Mouse (Mus musculus) neural tube, embryonic 13.5 days (tissue): Measurements from ENCODE around the gene Muc2. TPM values are rescaled to one million over a fixed set of nuclear protein-coding genes. Genes with fewer than 3 reads are reported as not detected.
"Not testable (repeated sequence)": the region's sequence is repeated elsewhere in the genome, so short reads cannot be mapped to it uniquely, and the experiment has no call there.

Experiments used
- ATAC-seq: fragments of 200-750 bp; cut with Nextera tagmentation; 2 replicates; pipeline ENCODE4 v1.8.0; 2017; ENCODE audit warnings: low read depth, mild to moderate bottlenecking, moderate TSS enrichment, moderate library complexity
- H3K27ac ChIP-seq: fragments of 300-500 bp; sonication (generic); replicated peaks from 2 replicates; pipeline ENCODE4 v1.5.1; 2015; ENCODE audit warnings: moderate library complexity, mild to moderate bottlenecking, inconsistent platforms
- H3K27me3 ChIP-seq: fragments of 300-500 bp; sonication (generic); 2 replicates; pipeline ENCODE4 v1.6.1; 2015; ENCODE audit warnings: mild to moderate bottlenecking, inconsistent platforms
- H3K36me3 ChIP-seq: fragments of 300-500 bp; sonication (generic); 2 replicates; pipeline ENCODE4 v1.6.1; 2015; ENCODE audit warnings: mild to moderate bottlenecking, inconsistent platforms
- H3K4me1 ChIP-seq: fragments of 300-500 bp; sonication (generic); replicated peaks from 2 replicates; pipeline ENCODE4 v1.6.1; 2015; ENCODE audit warnings: inconsistent platforms
- H3K4me2 ChIP-seq: fragments of 300-500 bp; sonication (generic); 2 replicates; pipeline ENCODE4 v1.6.1; 2015; ENCODE audit warnings: inconsistent platforms, mild to moderate bottlenecking, moderate library complexity
- H3K4me3 ChIP-seq: fragments of 300-500 bp; sonication (generic); 2 replicates; pipeline ENCODE4 v1.5.1; 2015; ENCODE audit warnings: mild to moderate bottlenecking, inconsistent platforms
- H3K9ac ChIP-seq: fragments of 300-500 bp; sonication (generic); 2 replicates; pipeline ENCODE4 v1.6.1; 2015; ENCODE audit warnings: moderate library complexity, mild to moderate bottlenecking, inconsistent platforms
- H3K9me3 ChIP-seq: fragments of 300-500 bp; sonication (generic); 2 replicates; pipeline ENCODE4 v1.6.1; 2016; ENCODE audit warnings: inconsistent platforms
- WGBS: fragments of 180-500 bp; shearing (Covaris S2); methylation state at CpG from one replicate; pipeline ENCODE4 v1.1.7; 2015; 5-methylcytosine and 5-hydroxymethylcytosine counted together
- polyA plus RNA-seq: library from polyadenylated mRNA; unstranded; fragments of >200 nt; fragmentation: Nextera tagmentation; extraction: Ambion mirVana; gene quantifications from 2 replicates; pipeline ENCODE4 v1.2.1, GENCODE M21; 2015

The Muc2 gene
- 0.37 and 0.81 TPM in 2 replicates for polyA plus RNA-seq

- no peaks in the 10 kb centered on the region for H3K4me1 ChIP-seq
- no peak for ATAC-seq
- no peak within 1 kb of the TSS for H3K4me2 ChIP-seq
- WGBS = 91% methylated on average over 8 of the region's 8 CpGs
- no peaks in the 10 kb centered on the region for H3K27me3 ChIP-seq
- no peak within 1 kb of the TSS for H3K9ac ChIP-seq
- no peak within 1 kb of the TSS for H3K27ac ChIP-seq
- H3K36me3 ChIP-seq = no peaks in the 10 kb centered on the region
- H3K4me3 ChIP-seq = no peak within 1 kb of the TSS
- no peaks in the 10 kb centered on the region for H3K9me3 ChIP-seq
Observed at GRCm38 (mm10) chr7:141690040-141690439, at the start of gene Muc2. Muc2 (plus strand) TSS chr7:141690340.

- Histone ChIP-seq H3K36me3 (no peaks in the 10 kb centered on the region), H3K4me3 (no peak overlapping the region), H3K9me3 (no peaks in the 10 kb centered on the region), H3K27me3 (no peaks in the 10 kb centered on the region), H3K9ac (no peak overlapping the region), H3K4me1 (no peaks in the 10 kb centered on the region), H3K4me2 (no peak overlapping the region), H3K27ac (no peak overlapping the region)
- no peak for ATAC-seq
- 91% methylated on average over 1 of the region's 1 CpGs for WGBS
Observed at GRCm38 (mm10) chr7:141642375-141642774, 47.8 kb upstream of the Muc2 start.

GRCm38 (mm10) chr7:141643160-141643559 lies 47.0 kb upstream of the Muc2 start:
- no peak overlapping the region for H3K4me3 ChIP-seq
- no peak overlapping the region for H3K9ac ChIP-seq
- no peaks in the 10 kb centered on the region for H3K27me3 ChIP-seq
- no peaks in the 10 kb centered on the region for H3K36me3 ChIP-seq
- no peak overlapping the region for H3K27ac ChIP-seq
- H3K4me1 ChIP-seq = no peaks in the 10 kb centered on the region
- H3K9me3 ChIP-seq = no peaks in the 10 kb centered on the region
- ATAC-seq = no peak
- 42% methylated on average over 3 of the region's 3 CpGs for WGBS
- no peak overlapping the region for H3K4me2 ChIP-seq

DNA sequence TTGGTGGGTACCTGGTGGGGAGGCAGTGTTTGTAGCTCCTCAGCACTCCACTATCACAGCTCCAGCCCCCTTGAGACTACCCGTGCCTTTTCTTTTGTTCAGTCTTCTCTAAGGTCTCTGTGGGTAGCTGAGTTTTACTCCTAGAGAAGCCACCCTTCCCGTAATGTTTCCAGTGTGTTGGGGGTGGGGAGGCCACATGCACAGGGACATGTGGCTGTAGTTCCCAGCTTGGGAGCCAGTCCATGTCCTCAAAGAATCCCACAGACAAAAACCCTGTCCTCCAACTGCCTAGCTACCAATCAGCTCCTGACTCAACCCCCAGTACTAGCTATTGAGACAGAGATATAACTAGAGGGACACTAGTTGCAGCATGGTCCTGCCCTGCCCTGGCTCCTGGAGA lies 43.1 kb upstream of the Muc2 start:
- no peak overlapping the region for H3K9ac ChIP-seq
- H3K36me3 ChIP-seq = no peaks in the 10 kb centered on the region
- no peak overlapping the region for H3K27ac ChIP-seq
- no peaks in the 10 kb centered on the region for H3K4me1 ChIP-seq
- 58% methylated on average over 2 of the region's 2 CpGs for WGBS
- no peak overlapping the region for H3K4me3 ChIP-seq
- no peaks in the 10 kb centered on the region for H3K27me3 ChIP-seq
- H3K9me3 ChIP-seq = no peaks in the 10 kb centered on the region
- H3K4me2 ChIP-seq = no peak overlapping the region
- no peak for ATAC-seq

GRCm38 (mm10) chr7:141647815-141648214 lies 42.3 kb upstream of the Muc2 start:
- ATAC-seq = no peak
- H3K9me3 ChIP-seq = no peaks in the 10 kb centered on the region
- no peaks in the 10 kb centered on the region for H3K36me3 ChIP-seq
- no peaks in the 10 kb centered on the region for H3K4me1 ChIP-seq
- 84% methylated on average over 11 of the region's 11 CpGs for WGBS
- no peak overlapping the region for H3K4me2 ChIP-seq
- H3K4me3 ChIP-seq = no peak overlapping the region
- no peaks in the 10 kb centered on the region for H3K27me3 ChIP-seq
- no peak overlapping the region for H3K9ac ChIP-seq
- no peak overlapping the region for H3K27ac ChIP-seq

DNA sequence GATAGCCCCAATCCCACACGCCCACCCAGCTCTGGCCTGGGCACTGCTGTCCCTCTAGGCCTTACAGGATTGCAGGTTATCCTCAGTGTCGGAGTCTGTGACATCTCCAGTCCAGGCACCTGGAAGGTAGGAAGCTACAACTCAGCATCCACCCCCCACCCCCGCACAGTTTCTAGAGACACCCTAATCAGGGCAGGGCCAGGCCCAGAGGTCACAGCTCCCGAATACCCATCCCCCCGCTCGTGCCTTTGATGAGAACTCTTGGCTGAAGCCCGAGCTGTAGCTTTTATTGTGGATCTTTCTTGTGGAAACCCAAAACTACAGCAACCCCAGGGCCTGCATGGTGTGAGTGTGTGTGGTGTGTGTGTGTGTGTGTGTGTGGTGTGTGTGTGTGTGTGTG lies 37.9 kb upstream of the Muc2 start:
- Histone ChIP-seq H3K4me1 (no peaks in the 10 kb centered on the region), H3K4me3 (no peak overlapping the region), H3K36me3 (no peaks in the 10 kb centered on the region), H3K4me2 (no peak overlapping the region), H3K9me3 (no peaks in the 10 kb centered on the region), H3K9ac (no peak overlapping the region), H3K27me3 (no peaks in the 10 kb centered on the region), H3K27ac (no peak overlapping the region)
- WGBS = 51% methylated on average over 7 of the region's 7 CpGs
- no peak for ATAC-seq

GRCm38 (mm10) chr7:141660346-141660745 lies 29.8 kb upstream of the Muc2 start:
- WGBS = 75% methylated on average over 1 of the region's 1 CpGs
- no peaks in the 10 kb centered on the region for H3K9me3 ChIP-seq
- H3K27me3 ChIP-seq = no peaks in the 10 kb centered on the region
- no peak overlapping the region for H3K4me2 ChIP-seq
- no peak overlapping the region for H3K27ac ChIP-seq
- no peaks in the 10 kb centered on the region for H3K4me1 ChIP-seq
- no peak for ATAC-seq
- H3K36me3 ChIP-seq = no peaks in the 10 kb centered on the region
- H3K9ac ChIP-seq = no peak overlapping the region
- no peak overlapping the region for H3K4me3 ChIP-seq

- Histone ChIP-seq H3K27ac (no peak overlapping the region), H3K4me3 (no peak overlapping the region), H3K4me1 (no peaks in the 10 kb centered on the region), H3K9me3 (no peaks in the 10 kb centered on the region), H3K4me2 (no peak overlapping the region), H3K27me3 (no peaks in the 10 kb centered on the region), H3K36me3 (no peaks in the 10 kb centered on the region), H3K9ac (no peak overlapping the region)
- 78% methylated on average over 3 of the region's 3 CpGs for WGBS
- no peak for ATAC-seq
Observed at GRCm38 (mm10) chr7:141661481-141661880, 28.7 kb upstream of the Muc2 start.

DNA sequence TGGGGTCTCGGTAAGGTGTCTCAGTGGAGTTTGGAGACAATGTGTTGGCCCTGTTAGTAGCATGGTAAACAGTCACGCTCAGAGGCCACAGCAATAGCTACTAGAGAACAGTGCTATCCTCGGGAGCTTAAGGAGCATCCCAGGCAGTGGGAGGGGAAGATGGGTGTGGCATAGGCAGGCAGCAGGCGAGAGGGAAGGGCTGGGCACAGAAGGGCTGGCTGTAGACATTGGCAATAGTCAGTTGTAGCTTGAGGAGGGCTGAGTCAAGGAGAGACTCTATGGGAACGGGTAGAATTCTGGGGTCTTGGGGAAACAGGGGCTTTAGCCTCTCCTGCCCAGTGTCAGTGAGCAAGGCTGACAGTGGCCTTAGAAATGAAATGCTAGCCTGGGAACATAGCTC lies 27.9 kb upstream of the Muc2 start:
- Histone ChIP-seq H3K36me3 (no peaks in the 10 kb centered on the region), H3K4me3 (no peak overlapping the region), H3K9ac (no peak overlapping the region), H3K27ac (no peak overlapping the region), H3K4me2 (no peak overlapping the region), H3K9me3 (no peaks in the 10 kb centered on the region), H3K4me1 (no peaks in the 10 kb centered on the region), H3K27me3 (no peaks in the 10 kb centered on the region)
- WGBS = 63% methylated on average over 5 of the region's 5 CpGs
- ATAC-seq = no peak

DNA sequence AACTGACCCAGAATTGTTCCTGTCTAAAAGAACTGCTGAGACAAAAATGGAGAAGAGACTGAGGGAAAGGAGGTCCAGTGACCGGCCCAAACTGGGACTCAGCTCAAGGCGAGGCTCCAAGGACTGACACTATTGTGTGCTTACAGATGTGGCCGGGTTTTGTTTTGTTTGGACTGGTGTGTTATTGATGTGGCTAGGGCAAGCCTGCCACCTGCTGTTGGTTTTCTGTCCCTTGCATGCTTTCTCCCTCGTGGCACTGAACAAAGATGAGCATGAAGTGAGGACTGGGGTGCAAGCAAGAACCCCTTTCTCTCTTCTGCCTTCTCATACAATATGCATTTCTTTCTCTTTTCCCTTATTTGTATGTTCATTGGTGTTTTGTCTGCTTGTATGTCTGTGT lies 23.9 kb upstream of the Muc2 start:
- no peak for ATAC-seq
- no peak overlapping the region for H3K9ac ChIP-seq
- H3K36me3 ChIP-seq = no peaks in the 10 kb centered on the region
- no peaks in the 10 kb centered on the region for H3K4me1 ChIP-seq
- 17% methylated on average over 4 of the region's 4 CpGs for WGBS
- H3K4me2 ChIP-seq = no peak overlapping the region
- no peaks in the 10 kb centered on the region for H3K27me3 ChIP-seq
- H3K9me3 ChIP-seq = no peaks in the 10 kb centered on the region
- H3K4me3 ChIP-seq = no peak overlapping the region
- H3K27ac ChIP-seq = no peak overlapping the region

DNA sequence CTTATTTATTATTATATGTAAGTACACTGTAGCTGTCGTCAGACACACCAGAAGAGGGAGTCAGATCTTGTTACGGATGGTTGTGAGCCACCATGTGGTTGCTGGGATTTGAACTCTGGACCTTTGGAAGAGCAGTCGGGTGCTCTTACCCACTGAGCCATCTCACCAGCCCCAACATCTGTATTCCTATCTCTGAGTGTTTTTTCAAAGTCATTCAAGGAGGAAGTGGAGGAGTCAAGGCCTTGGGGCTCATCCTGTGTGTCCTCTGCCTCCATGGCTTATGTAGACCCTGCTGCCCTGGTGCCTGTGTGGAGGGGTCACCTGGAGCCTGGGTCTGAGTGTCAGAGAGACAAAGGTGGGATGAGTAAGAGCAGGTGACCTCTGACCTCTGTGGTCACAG lies 21.0 kb upstream of the Muc2 start:
- not testable (repeated sequence) for H3K4me2 ChIP-seq, H3K4me3 ChIP-seq, ATAC-seq, H3K36me3 ChIP-seq, H3K9me3 ChIP-seq, H3K9ac ChIP-seq, H3K4me1 ChIP-seq, H3K27me3 ChIP-seq, H3K27ac ChIP-seq
- WGBS = 91% methylated on average over 3 of the region's 3 CpGs

DNA sequence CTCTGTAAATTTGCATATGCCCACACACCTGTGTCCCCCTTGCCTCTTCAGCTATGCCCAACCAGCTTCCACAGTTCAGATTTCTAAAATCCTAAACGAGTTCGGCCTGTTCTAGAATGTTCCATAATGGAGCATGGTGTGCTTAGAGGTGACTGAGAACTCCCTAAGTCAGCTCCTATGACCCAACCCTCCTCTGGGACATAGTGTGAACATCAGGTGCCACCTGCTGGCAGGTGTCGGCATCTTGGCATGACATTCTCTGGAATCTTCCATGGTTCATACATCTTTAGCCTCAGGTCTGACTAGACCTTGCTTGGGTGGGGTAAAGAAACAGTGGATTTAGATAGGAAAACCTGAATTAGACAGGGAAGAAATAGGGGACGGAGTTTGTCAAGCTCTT lies 19.1 kb upstream of the Muc2 start:
- Histone ChIP-seq H3K4me1 (no peaks in the 10 kb centered on the region), H3K9ac (no peak overlapping the region), H3K27me3 (no peaks in the 10 kb centered on the region), H3K4me3 (no peak overlapping the region), H3K4me2 (no peak overlapping the region), H3K27ac (no peak overlapping the region), H3K36me3 (no peaks in the 10 kb centered on the region), H3K9me3 (no peaks in the 10 kb centered on the region)
- 80% methylated on average over 4 of the region's 4 CpGs for WGBS
- no peak for ATAC-seq

DNA sequence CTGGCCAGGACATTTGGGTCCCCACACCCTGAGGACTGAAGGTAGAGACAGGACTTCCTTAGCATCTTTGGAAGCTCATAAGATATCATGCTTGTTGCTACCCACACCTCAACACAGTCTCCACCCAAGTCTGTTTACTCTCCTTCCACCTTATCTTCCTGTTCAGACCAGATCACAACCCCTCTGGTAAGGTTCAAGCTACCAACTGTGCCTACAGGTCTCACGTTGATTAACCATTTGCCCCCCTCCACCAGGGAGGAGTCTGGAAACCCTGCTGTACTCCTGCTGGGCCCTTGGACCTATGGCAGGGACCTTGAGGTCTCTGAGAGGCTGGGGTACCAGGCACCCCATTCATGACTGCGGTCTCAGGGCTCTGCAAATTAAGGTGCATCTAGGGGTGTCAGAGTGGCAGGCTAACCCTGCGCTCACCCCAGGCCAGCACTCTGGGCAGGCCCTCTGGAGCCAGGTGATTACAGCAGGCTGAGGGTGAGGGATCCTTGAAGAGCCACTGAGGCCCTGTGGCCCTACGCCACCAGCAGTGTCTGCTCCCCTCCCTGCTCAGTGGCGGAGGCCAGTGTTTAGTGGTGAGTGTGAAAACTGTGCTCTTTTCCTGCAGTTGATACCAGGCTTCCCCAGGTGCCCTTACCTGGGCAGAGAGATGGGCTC lies 18.4 kb upstream of the Muc2 start:
- 87% methylated on average over 5 of the region's 5 CpGs for WGBS
- no peak for ATAC-seq
- Histone ChIP-seq H3K27me3 (no peaks in the 10 kb centered on the region), H3K27ac (no peak overlapping the region), H3K9me3 (no peaks in the 10 kb centered on the region), H3K4me1 (no peaks in the 10 kb centered on the region), H3K9ac (no peak overlapping the region), H3K4me2 (no peak overlapping the region), H3K36me3 (no peaks in the 10 kb centered on the region), H3K4me3 (no peak overlapping the region)
